Mouse (Mus musculus): ENCODE measurements around the gene Nol9. TPM values are rescaled to one million over a fixed set of nuclear protein-coding genes. Genes with fewer than 3 reads are reported as not detected.

Nol9 gene
- total and polyA plus RNA-seq, 3 experiments = 34.2 to 63.5 (median 47.5) TPM

DNA sequence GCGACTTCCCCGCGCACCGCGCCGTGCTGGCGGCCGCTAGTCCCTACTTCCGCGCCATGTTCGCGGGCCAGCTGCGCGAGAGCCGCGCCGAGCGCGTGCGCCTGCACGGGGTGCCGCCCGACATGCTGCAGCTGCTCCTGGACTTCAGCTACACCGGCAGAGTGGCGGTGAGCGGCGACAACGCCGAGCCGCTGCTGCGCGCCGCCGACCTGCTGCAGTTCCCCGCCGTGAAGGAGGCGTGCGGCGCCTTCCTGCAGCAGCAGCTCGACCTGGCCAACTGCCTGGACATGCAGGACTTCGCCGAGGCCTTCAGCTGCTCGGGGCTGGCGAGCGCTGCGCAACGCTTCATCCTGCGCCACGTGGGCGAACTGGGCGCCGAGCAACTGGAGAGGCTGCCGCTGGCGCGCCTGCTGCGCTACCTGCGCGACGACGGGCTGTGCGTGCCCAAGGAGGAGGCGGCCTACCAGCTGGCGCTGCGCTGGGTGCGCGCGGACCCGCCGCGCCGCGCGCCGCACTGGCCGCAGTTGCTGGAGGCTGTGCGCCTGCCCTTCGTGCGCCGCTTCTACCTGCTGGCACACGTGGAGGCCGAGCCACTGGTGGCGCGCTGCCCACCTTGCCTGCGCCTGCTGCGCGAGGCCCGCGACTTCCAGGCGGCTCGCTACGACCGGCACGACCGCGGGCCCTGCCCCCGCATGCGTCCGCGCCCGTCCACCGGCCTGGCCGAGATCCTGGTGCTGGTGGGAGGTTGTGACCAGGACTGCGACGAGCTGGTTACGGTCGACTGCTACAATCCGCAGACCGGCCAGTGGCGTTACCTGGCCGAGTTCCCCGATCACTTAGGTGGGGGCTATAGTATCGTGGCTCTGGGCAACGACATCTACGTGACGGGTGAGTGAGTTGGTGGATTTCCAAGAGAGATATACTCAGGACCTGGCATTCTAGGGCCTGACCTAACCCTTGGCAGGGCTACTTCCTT, 29.8 kb upstream of the Nol9 start:
- Histone ChIP-seq H3K27me3 (ENCODE audit: insufficient read depth, low read length) (peaks cover 31% of the 10 kb centered on the region), H3K4me1 (ENCODE audit: insufficient read depth, low read depth, low read length) (peaks cover 59% of the 10 kb centered on the region), H3K4me3 (ENCODE audit: low read depth, low read length) (peak overlapping the region; percentile 95), H3K36me3 (replicated peaks) (peaks cover 41% of the 10 kb centered on the region), H3K9me3 (replicated peaks) (no peaks in the 10 kb centered on the region)
- ATAC-seq (ENCODE audit: extremely low read depth, insufficient number of reproducible peaks, low FRiP score, poor library complexity, severe bottlenecking) = no peak
- TF ChIP-seq CTCF (IDR thresholded peaks at IDR 0.05; ENCODE audit: low read depth, low read length) = no peak
- no peak for TF ChIP-seq GATA2 (IDR thresholded peaks at IDR 0.05; ENCODE audit: borderline replicate concordance, low read depth, low read length)
- TF ChIP-seq POLR2AphosphoS5 (IDR thresholded peaks at IDR 0.05; ENCODE audit: insufficient replicate concordance, low read depth, low read length) = no peak
- TF ChIP-seq GATA1 (IDR thresholded peaks at IDR 0.05; ENCODE audit: borderline replicate concordance, low read length) = no peak
- TF ChIP-seq TAL1 (conservative IDR thresholded peaks at IDR 0.05; ENCODE audit: low read depth, low read length) = no peak
- DNase-seq (ENCODE audit: low spot score) = peak; percentile 76

DNA sequence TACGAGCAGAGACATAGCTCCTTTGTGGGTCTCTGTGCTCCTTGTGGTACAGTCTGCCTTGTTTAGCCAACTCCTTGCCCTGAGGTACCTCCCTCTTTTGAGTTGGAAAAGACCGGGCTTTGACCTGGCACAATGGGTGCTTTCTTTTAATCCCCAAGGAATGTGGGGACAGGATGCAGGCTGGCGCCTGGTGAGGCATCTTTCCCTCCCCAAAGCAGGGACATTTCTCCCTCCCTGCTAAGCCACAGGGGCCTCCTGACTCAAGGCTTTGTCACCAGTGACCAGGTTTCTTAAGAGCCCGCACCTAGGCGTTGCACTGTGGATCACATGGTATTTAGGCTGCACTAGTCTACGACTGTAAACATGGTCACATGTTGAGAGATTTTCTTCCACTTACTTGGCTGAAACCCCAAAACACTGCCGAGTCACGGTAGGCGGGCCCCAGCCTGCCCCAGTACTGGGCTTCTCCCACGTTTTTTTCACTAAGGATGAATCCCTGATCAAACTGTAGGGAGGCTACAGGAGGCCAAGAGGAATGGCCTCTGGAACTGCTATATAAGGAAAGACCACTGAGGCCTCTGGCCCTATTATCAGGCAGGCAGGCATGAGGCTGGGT, 28.9 kb upstream of the Nol9 start:
- Histone ChIP-seq H3K27me3 (ENCODE audit: insufficient read depth, low read length) (peaks cover 27% of the 10 kb centered on the region), H3K4me1 (ENCODE audit: insufficient read depth, low read depth, low read length) (peaks cover 59% of the 10 kb centered on the region), H3K4me3 (ENCODE audit: low read depth, low read length) (peak overlapping the region; percentile 95), H3K9me3 (replicated peaks) (no peaks in the 10 kb centered on the region), H3K36me3 (replicated peaks) (peaks cover 49% of the 10 kb centered on the region)
- TF ChIP-seq POLR2AphosphoS5 (IDR thresholded peaks at IDR 0.05; ENCODE audit: insufficient replicate concordance, low read depth, low read length) (no peak), GATA1 (IDR thresholded peaks at IDR 0.05; ENCODE audit: borderline replicate concordance, low read length) (no peak), TAL1 (conservative IDR thresholded peaks at IDR 0.05; ENCODE audit: low read depth, low read length) (no peak), GATA2 (IDR thresholded peaks at IDR 0.05; ENCODE audit: borderline replicate concordance, low read depth, low read length) (no peak), CTCF (IDR thresholded peaks at IDR 0.05; ENCODE audit: low read depth, low read length) (no peak)
- ATAC-seq (ENCODE audit: extremely low read depth, insufficient number of reproducible peaks, low FRiP score, poor library complexity, severe bottlenecking) = peak; percentile 77
- DNase-seq (ENCODE audit: low spot score) = peak; percentile 80

GRCm38 (mm10) chr4:152010707-152011134, 28.4 kb upstream of the Nol9 start:
- Histone ChIP-seq H3K9me3 (replicated peaks) (no peaks in the 10 kb centered on the region), H3K36me3 (replicated peaks) (peaks cover 54% of the 10 kb centered on the region), H3K27me3 (ENCODE audit: insufficient read depth, low read length) (peaks cover 23% of the 10 kb centered on the region), H3K4me3 (ENCODE audit: low read depth, low read length) (peak overlapping the region; percentile 95), H3K4me1 (ENCODE audit: insufficient read depth, low read depth, low read length) (peaks cover 59% of the 10 kb centered on the region)
- no peak; the same call in 1 of the 2 replicates for ATAC-seq (ENCODE audit: extremely low read depth, insufficient number of reproducible peaks, low FRiP score, poor library complexity, severe bottlenecking)
- DNase-seq (ENCODE audit: low spot score) = no peak
- TF ChIP-seq TAL1 (conservative IDR thresholded peaks at IDR 0.05; ENCODE audit: low read depth, low read length) (no peak), GATA2 (IDR thresholded peaks at IDR 0.05; ENCODE audit: borderline replicate concordance, low read depth, low read length) (no peak), GATA1 (IDR thresholded peaks at IDR 0.05; ENCODE audit: borderline replicate concordance, low read length) (no peak), CTCF (IDR thresholded peaks at IDR 0.05; ENCODE audit: low read depth, low read length) (no peak), POLR2AphosphoS5 (IDR thresholded peaks at IDR 0.05; ENCODE audit: insufficient replicate concordance, low read depth, low read length) (no peak)

GRCm38 (mm10) chr4:152011171-152011760, 27.9 kb upstream of the Nol9 start:
- H3K4me1 ChIP-seq (ENCODE audit: insufficient read depth, low read depth, low read length) = peaks cover 59% of the 10 kb centered on the region
- no peaks in the 10 kb centered on the region for H3K9me3 ChIP-seq (replicated peaks)
- ATAC-seq (ENCODE audit: extremely low read depth, insufficient number of reproducible peaks, low FRiP score, poor library complexity, severe bottlenecking) = no peak
- no peak for DNase-seq (ENCODE audit: low spot score)
- peaks cover 60% of the 10 kb centered on the region for H3K36me3 ChIP-seq (replicated peaks)
- H3K27me3 ChIP-seq (ENCODE audit: insufficient read depth, low read length) = peaks cover 23% of the 10 kb centered on the region
- H3K4me3 ChIP-seq (ENCODE audit: low read depth, low read length) = peak overlapping the region; percentile 95; the same call in 1 of the 2 replicates
- no peak for TF ChIP-seq POLR2AphosphoS5 (IDR thresholded peaks at IDR 0.05; ENCODE audit: insufficient replicate concordance, low read depth, low read length)
- TF ChIP-seq GATA1 (IDR thresholded peaks at IDR 0.05; ENCODE audit: borderline replicate concordance, low read length) = no peak
- TF ChIP-seq CTCF (IDR thresholded peaks at IDR 0.05; ENCODE audit: low read depth, low read length) = no peak
- no peak for TF ChIP-seq TAL1 (conservative IDR thresholded peaks at IDR 0.05; ENCODE audit: low read depth, low read length)
- TF ChIP-seq GATA2 (IDR thresholded peaks at IDR 0.05; ENCODE audit: borderline replicate concordance, low read depth, low read length) = no peak

GRCm38 (mm10) chr4:152012109-152012508, 27.0 kb upstream of the Nol9 start:
- DNase-seq (ENCODE audit: low spot score) = no peak
- H3K4me3 ChIP-seq (ENCODE audit: low read depth, low read length) = peak overlapping the region; percentile 17; the same call in 1 of the 2 replicates
- TF ChIP-seq TAL1 (conservative IDR thresholded peaks at IDR 0.05; ENCODE audit: low read depth, low read length) (no peak), POLR2AphosphoS5 (IDR thresholded peaks at IDR 0.05; ENCODE audit: insufficient replicate concordance, low read depth, low read length) (no peak), CTCF (IDR thresholded peaks at IDR 0.05; ENCODE audit: low read depth, low read length) (no peak), GATA2 (IDR thresholded peaks at IDR 0.05; ENCODE audit: borderline replicate concordance, low read depth, low read length) (no peak), GATA1 (IDR thresholded peaks at IDR 0.05; ENCODE audit: borderline replicate concordance, low read length) (no peak)
- peaks cover 16% of the 10 kb centered on the region for H3K27me3 ChIP-seq (ENCODE audit: insufficient read depth, low read length)
- H3K36me3 ChIP-seq (replicated peaks) = peaks cover 68% of the 10 kb centered on the region
- H3K9me3 ChIP-seq (replicated peaks) = no peaks in the 10 kb centered on the region
- ATAC-seq (ENCODE audit: extremely low read depth, insufficient number of reproducible peaks, low FRiP score, poor library complexity, severe bottlenecking) = no peak
- peaks cover 61% of the 10 kb centered on the region for H3K4me1 ChIP-seq (ENCODE audit: insufficient read depth, low read depth, low read length)
